Mouse (Mus musculus) myocyte (in vitro differentiated cells): ENCODE measurements around the gene Sult1b1.

Source experiments
- CEBPB ChIP-seq: IDR thresholded peaks from 2 replicates; pipeline ENCODE4 v1.6.1; 2011; ENCODE audit warnings: mild to moderate bottlenecking, moderate library complexity; ENCODE audit not compliant: poor library complexity, insufficient read depth, severe bottlenecking
- E2F4 ChIP-seq: IDR thresholded peaks from one replicate; pipeline ENCODE4 v1.6.1; 2011; ENCODE audit warnings: mild to moderate bottlenecking, control low read depth, moderate library complexity; ENCODE audit not compliant: insufficient read depth
- MAX ChIP-seq: IDR thresholded peaks from one replicate; pipeline ENCODE4 v1.6.1; 2011; ENCODE audit warnings: low read depth, mild to moderate bottlenecking, control low read depth
- MYOD1 ChIP-seq, 3 experiments: IDR thresholded peaks; one replicate each; pipeline ENCODE4 v1.6.1; 2011; ENCODE audit warnings: control low read depth in 2 of 3, low read depth in 2 of 3, mild to moderate bottlenecking in 2 of 3, moderate library complexity in 1 of 3; ENCODE audit not compliant: insufficient read length in 2 of 3, control insufficient read depth in 1 of 3
- MYOG ChIP-seq, 3 experiments: IDR thresholded peaks; one replicate each; pipeline ENCODE4 v1.6.1; 2011; ENCODE audit warnings: control low read depth in 2 of 3, low read depth in 2 of 3, mild to moderate bottlenecking in 2 of 3; ENCODE audit not compliant: insufficient read length in 2 of 3, control insufficient read depth in 1 of 3, insufficient read depth in 1 of 3
- POLR2A ChIP-seq: IDR thresholded peaks from one replicate; pipeline ENCODE4 v1.6.1; 2011; ENCODE audit warnings: low read depth, mild to moderate bottlenecking, control low read depth, moderate library complexity; ENCODE audit not compliant: insufficient read length
- POLR2AphosphoS2 ChIP-seq: IDR thresholded peaks from one replicate; pipeline ENCODE4 v1.6.1; 2011; ENCODE audit warnings: low read depth, control low read depth; ENCODE audit not compliant: insufficient read length
- TCF12 ChIP-seq: IDR thresholded peaks from one replicate; pipeline ENCODE4 v1.6.1; 2011; ENCODE audit warnings: mild to moderate bottlenecking, control low read depth; ENCODE audit not compliant: poor library complexity, insufficient read depth, severe bottlenecking
- USF1 ChIP-seq: IDR thresholded peaks from one replicate; pipeline ENCODE4 v1.6.1; 2011; ENCODE audit warnings: low read depth, mild to moderate bottlenecking, control low read depth, moderate library complexity

- TF ChIP-seq CEBPB = no peak
- TF ChIP-seq TCF12 = no peak
- TF ChIP-seq POLR2A = no peak
- no peak for TF ChIP-seq MAX
- no peak for TF ChIP-seq POLR2AphosphoS2
- no peak for TF ChIP-seq MYOD1 (IDR thresholded peaks at IDR 0.05; ENCODE audit: control insufficient read depth in 1 of 3, insufficient read length in 2 of 3, low read depth in 2 of 3)
- TF ChIP-seq E2F4 = no peak
- TF ChIP-seq MYOG (IDR thresholded peaks at IDR 0.05; ENCODE audit: control insufficient read depth in 1 of 3, insufficient read depth in 1 of 3, insufficient read length in 2 of 3, low read depth in 2 of 3) = no peak
- TF ChIP-seq USF1 = no peak
Observed at GRCm38 (mm10) chr5:87498936-87499335, 39.1 kb downstream of the Sult1b1 start.
